Mouse (Mus musculus) brain, embryonic 14.5 days (tissue): ENCODE measurements at regions not wholly inside any gene's neighbourhood (a gene's known extent, or its start where the extent isn't known, plus 50 kb on each side); places are given as distances from the start of the nearest gene placed in this dataset.

Experiments
- CTCF ChIP-seq: fragments of 200-500 bp; IDR thresholded peaks from 2 replicates; pipeline ENCODE4 v1.5.1; 2012; ENCODE audit warnings: inconsistent platforms, mild to moderate bottlenecking, moderate library complexity, borderline replicate concordance; ENCODE audit not compliant: insufficient read depth, insufficient read length; ENCODE audit errors: extremely low read depth
- POLR2A ChIP-seq: fragments of 200-500 bp; IDR thresholded peaks from 2 replicates; pipeline ENCODE4 v1.6.1; 2012; ENCODE audit warnings: mild to moderate bottlenecking, inconsistent platforms, borderline replicate concordance; ENCODE audit not compliant: poor library complexity, insufficient read depth, insufficient read length, severe bottlenecking; ENCODE audit errors: extremely low read depth

- TF ChIP-seq POLR2A (no peak), CTCF (no peak)
Measured at GRCm38 (mm10) chr17:91388039-91388438, 295.2 kb upstream of the Nrxn1 start.
